Mouse (Mus musculus): ENCODE measurements around the gene Fut8.
A peak's percentile ranks its signal among the peaks of the same experiment; 100 is the strongest.

Gene Fut8

DNA sequence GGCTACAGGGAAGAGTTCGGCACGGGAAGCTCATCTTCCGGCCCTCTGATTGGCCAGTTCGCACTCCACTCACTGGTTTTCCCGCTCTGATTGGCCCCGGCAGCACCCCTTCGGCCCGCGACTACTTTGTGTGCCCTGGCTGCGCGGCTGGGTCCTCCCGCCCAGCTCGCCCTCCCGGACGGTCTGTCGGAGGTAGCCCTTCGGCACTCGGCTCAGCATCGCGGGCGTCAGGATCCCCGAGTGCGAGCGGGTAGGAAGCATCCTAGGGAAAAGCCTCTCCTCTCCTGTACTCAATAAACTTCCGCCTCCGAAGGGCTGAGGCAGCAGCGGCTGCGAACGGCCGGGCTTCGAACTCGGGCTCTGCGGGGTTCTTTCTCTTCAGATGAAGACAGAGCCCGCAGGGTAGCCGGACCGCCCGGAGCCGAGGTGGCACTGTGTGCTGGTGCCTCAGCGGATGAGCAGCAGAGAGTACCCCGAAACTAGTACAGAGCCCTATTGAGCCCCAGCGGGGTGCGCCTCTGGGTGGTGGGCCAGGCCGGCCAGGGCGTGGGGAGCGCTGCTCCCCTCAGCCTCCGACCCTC, at the start of gene Fut8:
TSS of gene Fut8 (plus strand) at position 176 of the 581 bp plus-strand sequence.
- peak; percentile 88 for DNase-seq (ENCODE audit: low spot score)

DNA sequence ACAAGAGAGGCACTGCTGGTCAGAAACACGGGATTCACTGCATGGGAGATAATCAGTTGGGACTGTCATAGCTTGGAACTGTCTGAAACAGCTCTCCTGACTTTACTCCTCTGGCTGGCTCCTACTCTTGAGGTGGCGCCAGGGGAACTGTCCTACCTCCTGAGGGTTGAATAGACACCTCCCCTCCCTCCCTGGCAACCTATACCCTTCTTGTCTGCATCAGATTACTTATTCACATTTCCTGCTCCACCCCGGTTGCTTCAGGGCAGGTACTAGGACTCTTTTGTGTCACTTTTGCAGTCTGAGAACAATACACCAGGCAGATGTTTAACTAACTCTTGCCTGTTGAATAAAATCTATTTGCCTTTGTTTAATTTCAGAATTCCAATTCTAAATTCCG, 48.8 kb upstream of the Fut8 start:
- DNase-seq (ENCODE audit: low spot score), result no peak

DNA sequence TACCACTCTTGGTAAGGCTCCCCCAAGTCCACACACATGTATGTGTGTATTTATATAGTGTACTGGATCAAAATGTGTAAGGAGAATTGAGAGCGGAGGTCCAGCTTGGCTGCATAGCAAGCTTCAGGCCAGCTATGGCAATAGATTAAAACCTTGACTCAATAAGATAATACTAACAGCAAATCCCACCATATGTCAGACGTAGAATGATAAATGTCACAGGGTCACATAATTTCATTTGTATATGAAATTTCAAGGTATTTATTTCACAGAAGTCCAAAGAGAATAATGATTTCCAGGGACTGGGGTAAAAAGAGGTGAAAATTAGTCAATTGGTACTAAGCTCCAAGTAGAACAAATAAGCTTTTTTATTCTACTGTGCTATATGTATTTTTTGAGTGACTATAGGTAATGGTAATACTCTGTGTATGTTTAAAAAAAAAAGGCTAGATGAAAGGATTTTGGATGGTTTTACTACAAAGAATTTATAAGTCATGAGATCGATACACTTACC, 47.9 kb upstream of the Fut8 start:
- no peak for DNase-seq (ENCODE audit: low spot score)

DNA sequence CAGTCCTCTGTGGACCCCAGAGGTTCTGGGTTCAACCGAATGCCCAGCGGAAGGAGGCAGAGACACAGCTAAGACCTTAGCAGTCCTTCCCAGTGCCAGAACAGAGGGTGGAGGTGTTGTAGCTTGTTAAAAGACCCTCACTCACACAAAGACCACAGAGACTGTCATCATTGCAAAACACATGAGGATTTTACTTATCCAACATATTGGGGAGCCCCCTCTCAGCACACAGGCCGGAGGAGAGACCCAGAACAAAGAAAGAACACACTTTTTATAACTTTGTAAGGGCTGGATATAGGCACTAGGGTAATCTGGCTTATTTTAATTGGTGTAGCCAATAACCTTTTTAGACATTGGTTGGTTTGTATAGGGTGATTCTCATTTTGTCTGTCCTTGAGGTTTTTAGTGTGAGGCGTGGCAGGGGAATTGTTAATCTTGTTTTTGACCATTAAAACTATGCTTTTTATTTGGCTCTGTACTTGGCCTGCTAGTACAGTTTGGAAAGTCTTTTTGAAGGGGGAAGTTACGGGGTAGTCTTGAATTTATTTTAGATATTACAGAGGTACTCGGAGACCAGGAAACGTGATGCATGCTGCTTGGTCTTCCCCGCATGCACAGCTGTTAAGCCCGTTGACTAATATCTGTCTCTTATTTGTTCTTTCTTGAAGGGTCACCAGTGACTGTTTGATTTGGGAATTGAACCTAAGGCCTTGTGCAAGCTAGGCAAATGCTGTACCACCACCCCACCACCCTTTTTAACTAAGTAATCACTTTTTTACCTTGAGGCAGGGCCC, 46.2 kb upstream of the Fut8 start:
- no peak for DNase-seq (ENCODE audit: low spot score)

DNA sequence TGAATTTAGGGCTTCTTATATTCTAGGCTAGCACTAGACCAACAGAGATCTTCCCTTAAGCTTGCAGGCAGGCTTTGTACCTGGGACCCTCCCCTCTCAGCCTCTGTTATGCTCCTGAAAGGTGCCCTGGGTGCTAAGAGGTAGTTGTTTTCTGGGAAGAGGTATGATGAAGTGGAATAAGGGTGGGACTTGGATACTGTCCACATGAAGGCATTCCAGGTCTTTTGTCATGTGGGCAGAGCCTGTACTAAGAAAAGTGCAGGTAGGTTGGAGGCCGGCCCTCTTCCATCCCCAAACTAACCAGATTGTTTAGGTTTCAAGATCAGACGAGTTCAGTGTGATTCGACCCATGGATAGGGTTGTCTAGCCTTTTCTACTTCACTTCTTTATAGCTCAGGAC, 45.2 kb upstream of the Fut8 start:
- no peak for DNase-seq (ENCODE audit: low spot score)

DNA sequence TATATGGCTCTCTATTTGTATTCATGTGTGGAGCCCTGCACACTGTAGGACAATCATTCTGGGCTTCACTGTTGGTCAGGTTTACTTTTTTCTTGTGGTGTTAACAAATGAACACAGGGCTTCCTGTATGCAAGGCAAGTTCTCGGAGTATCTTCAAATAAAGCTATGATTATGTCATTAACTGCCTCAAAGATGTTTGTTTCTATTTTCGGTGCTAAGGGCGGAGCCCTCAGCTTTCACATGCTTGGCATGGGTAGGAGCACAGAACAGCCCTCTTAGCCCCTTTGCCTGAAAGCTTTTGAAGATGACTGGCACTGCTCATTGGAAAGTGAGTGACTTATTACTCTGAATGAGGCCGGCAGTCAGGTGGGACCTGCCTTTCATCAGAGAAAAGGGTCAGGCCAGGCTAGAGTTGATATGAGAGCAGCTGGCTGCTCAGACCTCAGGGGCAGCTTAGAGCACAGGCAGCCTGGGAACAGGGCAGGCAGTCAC, 44.7 kb upstream of the Fut8 start:
- DNase-seq (ENCODE audit: low spot score), result no peak

DNA sequence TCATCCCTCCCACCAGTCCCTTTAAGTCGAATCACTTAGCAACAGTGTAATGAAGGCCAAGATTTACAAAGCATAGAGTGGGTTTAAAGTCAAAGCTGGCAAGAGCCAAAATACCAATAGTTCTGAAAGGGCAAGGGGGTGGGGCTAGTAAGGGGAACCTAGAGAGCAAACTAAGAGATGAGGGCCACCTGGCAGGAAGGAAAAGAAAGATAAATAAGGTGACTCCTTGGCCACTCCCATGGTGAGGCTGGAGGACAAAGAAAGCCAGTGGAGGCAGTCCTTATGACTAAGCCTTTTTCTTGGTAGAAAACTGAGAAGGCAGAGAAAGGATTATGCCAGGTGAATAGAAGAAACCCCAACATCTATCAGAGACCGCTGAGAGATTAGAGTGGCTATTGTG, 42.9 kb upstream of the Fut8 start:
- no peak for DNase-seq (ENCODE audit: low spot score)

DNA sequence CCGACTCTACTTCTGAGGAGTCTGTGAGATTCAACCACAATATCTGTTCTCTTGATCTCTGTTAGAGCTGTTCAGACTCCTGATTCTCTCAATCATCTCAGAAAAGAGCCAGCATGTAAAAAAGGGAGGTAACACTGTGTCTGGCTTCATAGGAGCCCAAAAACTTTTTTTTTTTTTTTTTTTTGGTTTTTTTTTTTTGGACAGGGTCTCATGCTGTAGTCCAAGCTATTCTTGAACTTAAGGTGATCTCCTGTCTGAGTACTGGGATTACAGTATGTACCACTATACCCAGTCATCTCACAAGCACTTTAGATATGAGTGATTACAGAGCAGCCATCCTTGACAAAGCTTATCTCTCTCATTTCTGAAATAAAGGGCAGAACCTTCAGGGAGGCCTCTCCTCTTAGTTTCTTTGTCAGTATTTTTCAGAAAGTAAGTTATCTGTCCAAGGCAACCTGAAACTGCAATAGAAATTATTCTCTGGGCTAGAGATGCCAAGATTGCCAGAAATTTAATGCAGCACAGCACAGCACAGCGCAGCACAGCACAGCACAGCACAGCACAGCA, 41.3 kb upstream of the Fut8 start:
- no peak for DNase-seq (ENCODE audit: low spot score)

DNA sequence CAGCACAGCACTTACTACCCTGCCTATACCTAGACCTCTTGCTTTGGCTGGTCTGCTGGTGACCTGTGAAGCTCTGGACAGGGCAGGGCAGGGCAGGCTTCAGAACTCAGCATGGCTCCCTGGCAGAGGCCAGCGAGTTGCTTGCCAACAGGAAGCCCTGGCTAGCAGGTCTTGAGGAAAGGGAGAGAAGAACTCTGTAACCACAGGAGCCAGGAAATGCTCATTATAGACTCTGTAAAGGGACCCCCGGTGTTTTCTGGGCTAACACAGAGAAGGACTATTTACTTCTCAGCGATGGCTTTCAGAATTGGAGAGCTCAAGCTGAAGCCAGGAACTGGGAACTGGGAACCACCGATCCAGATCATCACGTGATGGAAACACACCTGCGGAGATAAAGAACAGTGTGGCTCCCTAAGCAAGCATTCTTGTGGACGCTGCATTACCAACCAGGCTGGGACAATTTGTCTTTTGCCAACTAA, 40.8 kb upstream of the Fut8 start:
- DNase-seq (ENCODE audit: low spot score), result peak; percentile 39

DNA sequence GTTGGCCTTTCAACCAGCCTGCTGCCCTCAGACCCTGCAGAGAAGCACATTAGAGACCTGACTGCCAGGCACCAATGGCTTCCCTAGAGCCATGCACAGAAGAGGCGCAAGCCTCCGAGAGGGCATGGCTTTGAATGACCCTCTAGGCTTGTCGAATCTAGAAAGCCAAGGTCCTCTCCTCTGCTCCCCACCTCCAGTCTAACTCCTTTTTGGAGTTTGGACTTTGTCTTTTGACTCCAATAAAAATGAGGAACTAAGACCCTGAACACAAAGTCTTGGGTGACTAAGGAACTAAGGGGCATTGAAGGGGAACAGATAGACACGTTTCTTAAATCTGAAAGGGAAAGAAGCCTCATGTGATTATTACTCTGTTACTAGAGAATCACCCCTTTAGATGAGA, 39.7 kb upstream of the Fut8 start:
- no peak for DNase-seq (ENCODE audit: low spot score)

DNA sequence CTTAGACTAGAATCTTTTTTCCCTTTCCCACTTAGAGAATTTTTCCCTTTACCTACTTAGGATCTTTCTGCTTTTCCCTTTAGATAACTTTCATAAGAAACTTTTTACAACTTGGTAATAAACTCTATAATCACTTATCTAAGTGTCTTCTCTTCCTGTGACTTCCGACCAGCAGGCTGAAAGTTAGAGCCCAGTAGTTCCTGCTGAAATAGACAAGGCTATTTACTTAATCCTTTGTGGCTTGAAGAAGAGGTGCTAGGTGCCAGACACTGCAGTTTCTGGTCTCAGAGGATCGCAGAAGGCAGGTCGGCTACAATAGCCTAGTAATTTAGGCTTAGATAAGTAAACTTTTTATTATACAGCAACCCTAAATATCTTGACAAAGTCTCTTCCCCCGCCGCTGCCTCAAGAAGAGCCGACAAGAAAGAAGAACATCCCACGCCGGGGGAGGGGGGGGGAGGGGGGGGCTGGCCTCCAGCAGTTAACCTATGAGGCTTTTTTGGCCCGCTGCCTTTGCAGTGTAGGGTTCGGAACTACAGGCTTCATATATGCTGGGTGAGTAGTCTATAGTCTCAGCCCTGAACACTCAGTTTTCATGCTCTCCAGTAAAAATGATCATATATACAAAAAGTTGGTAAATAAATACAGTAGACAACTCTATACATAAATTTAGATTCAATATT, 36.3 kb upstream of the Fut8 start:
- no peak for DNase-seq (ENCODE audit: low spot score)

DNA sequence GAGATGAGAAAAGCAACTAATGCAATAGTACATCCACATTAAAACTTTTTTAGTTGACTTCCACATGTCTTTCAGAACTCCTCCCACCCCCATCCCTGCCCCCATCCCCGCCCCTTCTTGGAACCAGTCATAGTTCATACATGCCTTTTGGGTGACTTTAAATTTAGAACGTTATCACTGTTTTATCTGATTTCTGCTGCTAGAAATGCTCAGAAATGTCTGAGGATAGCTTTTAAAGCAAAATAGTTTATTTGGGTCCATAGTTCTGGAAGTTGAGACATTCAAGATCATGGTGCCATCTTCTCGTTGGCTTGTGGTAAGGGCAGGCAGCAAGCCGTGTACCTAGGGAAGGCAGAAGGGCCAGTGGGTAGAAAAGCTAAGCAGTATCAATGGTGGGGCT, 34.8 kb upstream of the Fut8 start:
- DNase-seq (ENCODE audit: low spot score), result no peak

DNA sequence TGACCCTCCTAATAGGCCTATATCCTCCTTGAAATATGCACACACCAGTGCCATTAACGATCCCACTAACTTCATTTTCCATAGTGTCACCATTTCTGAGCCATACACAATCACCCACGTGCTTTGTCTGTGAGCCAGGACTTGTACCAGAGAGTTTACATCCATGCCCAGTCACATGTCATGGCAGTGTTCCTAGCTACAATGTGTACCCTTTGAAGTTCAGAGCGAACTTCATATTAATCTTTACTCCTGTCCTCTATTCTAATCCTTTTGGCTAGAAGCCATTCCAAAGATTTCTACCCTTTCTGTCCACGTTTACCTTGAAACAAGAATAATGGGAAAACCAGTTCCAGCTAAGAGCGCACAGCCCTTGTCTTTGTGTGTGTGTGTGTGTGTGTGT, 31.1 kb upstream of the Fut8 start:
- DNase-seq (ENCODE audit: low spot score), result no peak

DNA sequence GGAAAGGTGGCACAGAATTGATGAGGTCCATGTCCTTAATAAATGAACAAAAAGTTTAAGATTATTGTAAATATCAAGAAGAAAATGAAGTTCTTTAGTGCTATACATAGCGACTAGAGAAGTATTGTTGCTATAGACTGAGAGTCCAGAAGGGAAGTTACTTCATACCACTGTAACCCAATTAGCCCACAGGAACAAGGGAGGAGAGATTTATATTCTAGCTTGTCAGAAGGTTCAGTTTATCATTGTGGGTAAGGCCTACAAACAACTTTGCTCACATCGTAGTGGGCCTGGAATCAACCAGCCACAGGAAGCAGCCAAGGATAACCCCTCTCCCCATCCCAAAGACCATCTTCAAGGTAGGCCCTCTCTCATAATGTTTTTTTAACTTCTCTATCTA, 29.9 kb upstream of the Fut8 start:
- no peak for DNase-seq (ENCODE audit: low spot score)

DNA sequence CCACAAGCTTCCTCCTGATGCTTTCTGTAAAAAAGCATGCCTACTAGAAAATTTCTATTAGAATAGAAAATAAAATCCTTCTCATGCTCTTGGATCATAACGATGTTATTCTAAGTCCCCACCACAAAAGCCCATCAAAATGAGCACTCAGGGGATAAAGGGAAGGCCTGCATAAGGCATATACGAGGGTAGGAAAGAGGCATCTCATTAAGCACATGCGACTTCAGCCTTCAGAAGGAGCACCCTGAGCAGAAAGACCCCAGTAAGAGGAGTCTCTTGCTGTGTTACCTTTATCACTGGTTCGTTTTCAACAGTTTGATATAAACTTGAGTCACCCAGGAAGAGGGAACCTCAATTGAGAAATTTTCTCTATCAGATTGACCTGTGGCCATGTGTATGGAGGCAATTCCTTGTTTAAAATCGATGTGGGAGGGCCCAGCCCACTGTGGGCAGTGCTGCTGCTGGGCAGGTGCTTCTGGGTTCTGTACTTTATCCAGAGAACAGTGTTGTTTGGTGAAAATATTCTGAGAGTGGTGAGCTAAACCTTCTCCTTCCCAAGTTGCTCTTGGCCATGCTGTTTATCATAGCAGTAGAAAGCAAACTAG, 29.2 kb upstream of the Fut8 start:
- DNase-seq (ENCODE audit: low spot score), result no peak

DNA sequence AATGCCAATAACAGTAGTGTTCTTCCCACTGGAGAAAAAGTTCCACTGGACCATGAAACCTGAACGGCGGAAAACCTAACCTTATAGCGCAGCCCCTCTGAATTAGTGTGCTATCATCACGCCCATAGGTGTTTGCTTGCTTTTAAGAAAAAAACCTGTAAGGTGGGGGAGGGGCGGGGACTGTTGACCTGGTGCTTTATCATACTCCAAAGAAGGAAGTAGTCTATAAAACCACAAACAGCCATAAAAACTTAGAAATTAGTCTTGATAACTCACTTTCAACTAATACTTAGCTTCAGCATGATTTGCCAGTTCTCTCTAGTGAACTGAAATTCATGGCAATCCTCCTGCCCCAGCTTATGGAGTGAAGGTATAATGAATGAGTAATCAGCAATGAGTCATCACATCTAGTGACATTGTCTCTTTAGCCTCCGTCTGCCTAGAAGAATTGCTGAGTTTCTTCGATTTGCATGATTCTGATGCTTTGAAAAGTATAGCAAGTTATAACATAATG, 26.2 kb upstream of the Fut8 start:
- no peak for DNase-seq (ENCODE audit: low spot score)

DNA sequence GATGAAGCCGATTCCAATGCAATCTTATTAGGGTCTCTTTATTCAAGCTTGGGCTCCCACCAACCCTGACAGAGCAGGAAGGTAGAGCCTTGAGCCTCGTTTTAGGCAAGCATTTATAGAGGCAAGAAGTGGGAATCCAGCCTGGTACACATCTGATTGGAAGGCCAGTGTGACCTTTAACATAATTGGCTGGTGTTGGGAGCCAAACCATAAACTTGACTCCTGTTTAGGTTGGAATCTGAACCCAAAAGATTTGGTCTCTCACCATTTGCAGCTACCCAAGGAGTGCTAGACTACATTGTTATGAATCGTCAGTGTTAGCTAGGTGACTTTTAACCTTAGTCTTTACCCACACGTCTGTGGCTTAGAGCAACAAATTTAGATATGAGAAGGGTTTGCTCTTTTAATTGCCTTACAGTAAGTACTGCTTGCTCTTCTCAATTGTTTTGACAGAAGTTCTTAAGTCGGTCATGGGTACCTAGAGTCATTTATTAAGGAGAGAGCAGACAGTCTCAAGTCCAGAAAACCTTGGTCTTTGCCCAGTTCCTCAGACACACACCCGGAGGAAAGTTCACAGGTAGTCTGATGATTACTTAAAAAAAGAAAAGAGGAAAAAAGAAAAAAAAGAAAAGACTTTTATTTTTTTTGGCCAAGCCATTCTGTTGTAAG, 23.9 kb upstream of the Fut8 start:
- no peak for DNase-seq (ENCODE audit: low spot score)

DNA sequence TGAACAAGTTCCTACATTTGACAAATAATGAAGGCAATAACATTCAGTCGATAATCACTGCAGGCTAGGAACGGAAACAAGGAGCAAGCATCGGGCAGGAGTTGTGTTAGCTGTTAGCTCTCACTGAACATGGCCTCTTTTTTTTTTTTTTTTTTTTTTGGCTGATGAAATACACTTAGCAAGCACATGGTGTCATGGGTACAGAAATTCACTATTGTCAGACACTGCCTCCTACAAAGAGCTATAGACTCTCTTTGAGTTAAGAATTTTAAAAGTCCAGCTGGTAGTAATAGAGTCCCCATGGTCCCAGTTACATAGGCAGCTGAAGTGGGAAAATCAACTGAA, 23.4 kb upstream of the Fut8 start:
- DNase-seq (ENCODE audit: low spot score), result no peak

DNA sequence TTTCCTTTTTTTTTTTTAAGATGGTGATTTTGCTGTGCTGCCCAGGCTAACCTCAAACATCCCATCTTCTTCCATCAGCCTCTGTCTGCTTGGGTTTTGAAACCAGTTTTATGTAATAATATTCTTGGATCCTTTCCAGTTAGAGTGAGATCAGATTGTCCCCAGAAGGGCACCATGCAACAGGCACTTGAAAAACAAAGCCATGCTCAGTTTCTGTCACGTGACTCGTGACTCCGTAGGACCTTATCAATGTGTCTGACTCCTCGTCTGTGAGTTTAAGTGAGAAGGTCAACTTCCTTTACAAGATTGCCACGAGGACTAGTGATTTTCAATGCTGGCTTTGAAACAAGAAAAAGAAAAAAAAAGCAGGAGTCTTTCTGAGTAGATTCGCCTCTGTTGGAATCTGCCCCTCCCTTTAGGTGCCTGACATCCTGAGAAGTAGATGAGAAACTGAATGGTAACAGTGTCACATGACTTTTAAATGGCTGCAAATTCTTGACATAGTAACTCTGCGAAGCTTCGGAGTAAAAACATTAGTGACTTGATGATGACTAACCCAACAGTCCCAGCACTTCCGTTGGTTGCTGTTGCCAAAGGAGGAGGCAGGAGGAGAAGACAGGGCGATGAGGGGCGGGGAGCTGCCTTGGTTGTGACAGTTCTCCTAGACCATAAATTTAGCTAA, 21.3 kb upstream of the Fut8 start:
- no peak for DNase-seq (ENCODE audit: low spot score)

DNA sequence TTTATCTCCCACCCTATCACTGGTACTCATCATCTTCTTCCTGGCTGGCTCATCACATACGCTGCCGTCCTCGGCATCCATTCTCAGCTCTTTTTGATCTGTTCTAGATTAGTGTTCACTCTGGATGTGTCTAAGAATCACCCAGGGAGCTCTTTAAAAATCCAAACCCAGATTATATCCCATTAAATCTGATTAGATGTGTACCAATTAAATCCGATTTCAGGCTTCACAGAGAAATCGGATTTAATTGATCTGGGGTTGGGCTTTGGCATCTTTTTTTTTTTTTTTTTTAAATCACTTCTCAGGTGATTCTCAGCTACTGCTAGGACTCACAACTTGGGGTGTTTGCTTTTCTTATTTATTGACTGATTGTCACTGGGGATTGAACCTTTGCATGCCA, 17.3 kb upstream of the Fut8 start:
- no peak for DNase-seq (ENCODE audit: low spot score)
